Mouse (Mus musculus) kidney, adult 2 months (tissue): ENCODE measurements at regions not wholly inside any gene's neighbourhood (a gene's known extent, or its start where the extent isn't known, plus 50 kb on each side); places are given as distances from the start of the nearest gene placed in this dataset.

ENCODE experiments used
- DNase-seq: peaks from one replicate; pipeline ENCODE4 v3.0.0; 2021
- H3K27ac ChIP-seq: fragments of 200-500 bp; 2 replicates; pipeline ENCODE4 v1.5.1; 2012; ENCODE audit warnings: low read depth, low read length, control low read depth, inconsistent platforms; ENCODE audit not compliant: insufficient read depth
- H3K27me3 ChIP-seq: fragments of 200-500 bp; replicated peaks from 2 replicates; pipeline ENCODE4 v1.6.1; 2012; ENCODE audit warnings: mild to moderate bottlenecking, moderate library complexity, low read length, inconsistent platforms; ENCODE audit not compliant: control insufficient read depth, insufficient read depth
- H3K36me3 ChIP-seq: fragments of 200-500 bp; 2 replicates; pipeline ENCODE4 v1.6.1; 2012; ENCODE audit warnings: mild to moderate bottlenecking, moderate library complexity, low read length, inconsistent platforms; ENCODE audit not compliant: control insufficient read depth, insufficient read depth
- H3K4me1 ChIP-seq: fragments of 200-500 bp; 2 replicates; pipeline ENCODE4 v1.6.1; 2011; ENCODE audit warnings: low read length; ENCODE audit not compliant: control insufficient read depth, insufficient read depth
- H3K4me3 ChIP-seq: fragments of 200-500 bp; 2 replicates; pipeline ENCODE4 v1.5.1; 2011; ENCODE audit warnings: mild to moderate bottlenecking, low read depth, low read length, control low read depth; ENCODE audit not compliant: insufficient read depth
- CTCF ChIP-seq: fragments of 200-500 bp; conservative IDR thresholded peaks from 2 replicates; pipeline ENCODE4 v1.5.1; 2011; ENCODE audit warnings: low read depth, mild to moderate bottlenecking, control low read depth, low read length, moderate library complexity, mixed read lengths; ENCODE audit not compliant: insufficient read depth, insufficient read length
- POLR2A ChIP-seq: fragments of 200-500 bp; IDR thresholded peaks from one replicate; pipeline ENCODE4 v1.6.1; 2011; ENCODE audit warnings: low read depth, low read length, control low read depth
- WGBS: fragments of 180-500 bp; shearing (Covaris S2); methylation state at CpG from one replicate; pipeline ENCODE4 v1.1.7; 2018; 5-methylcytosine and 5-hydroxymethylcytosine counted together

DNA sequence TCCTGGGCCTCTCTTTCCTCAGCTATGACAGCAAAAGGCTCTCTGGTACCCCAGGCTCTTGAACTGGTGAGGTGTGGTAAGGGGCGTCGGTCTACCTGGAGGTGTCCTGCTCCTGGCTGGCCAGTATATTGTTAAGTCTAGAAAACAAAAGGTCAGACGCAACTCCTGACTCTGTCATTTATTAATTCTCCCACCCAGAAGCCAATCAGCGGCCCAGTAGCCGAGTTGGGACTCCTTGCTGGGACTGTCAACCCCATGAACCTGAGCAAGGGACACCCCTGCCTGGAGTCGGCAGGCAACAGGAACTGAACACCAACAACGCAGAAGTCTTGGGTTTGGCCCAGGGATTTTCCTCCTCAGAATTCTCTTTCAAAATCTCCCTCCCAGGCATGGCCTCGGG is 71.1 kb upstream of the Tle3 start:
- TF ChIP-seq POLR2A (no peak), CTCF (no peak)
- Histone ChIP-seq H3K36me3 (no peaks in the 10 kb centered on the region), H3K27me3 (no peaks in the 10 kb centered on the region), H3K4me1 (peaks cover 10% of the 10 kb centered on the region; the same call in 1 of the 2 replicates), H3K27ac (no peak overlapping the region), H3K4me3 (no peak overlapping the region)
- peak; percentile 64 for DNase-seq
- 59% methylated on average over 8 of the region's 8 CpGs for WGBS

- Histone ChIP-seq H3K27me3 (no peaks in the 10 kb centered on the region), H3K36me3 (no peaks in the 10 kb centered on the region), H3K4me3 (no peak overlapping the region), H3K27ac (no peak overlapping the region), H3K4me1 (peaks cover 20% of the 10 kb centered on the region; the same call in 1 of the 2 replicates)
- TF ChIP-seq CTCF = no peak
- TF ChIP-seq POLR2A = no peak
- 45% methylated on average over 5 of the region's 5 CpGs for WGBS
- DNase-seq = no peak
Measured at GRCm38 (mm10) chr9:61302724-61303123, 69.4 kb upstream of the Tle3 start.

DNA sequence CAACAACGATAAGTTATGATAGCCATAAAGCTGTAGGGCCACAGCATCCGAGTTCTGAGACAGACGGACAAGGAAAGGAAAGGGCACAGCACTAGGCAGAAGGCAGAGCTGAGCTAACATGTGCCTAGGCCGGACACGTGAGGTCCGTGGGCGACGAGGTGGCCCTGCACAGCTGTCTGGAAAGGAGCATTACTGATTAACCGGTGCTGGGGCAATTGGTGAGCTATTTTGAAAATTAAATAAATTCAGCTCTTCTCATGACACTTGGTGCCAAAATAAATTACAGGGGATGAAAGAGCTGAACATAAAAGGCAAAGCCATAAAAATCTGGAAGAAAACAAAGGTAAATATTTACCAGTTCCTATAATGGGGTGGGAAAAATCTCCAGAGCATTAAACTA is 65.9 kb upstream of the Tle3 start:
- peak; percentile 96 for DNase-seq
- WGBS = 41% methylated on average over 9 of the region's 9 CpGs
- H3K4me3 ChIP-seq = no peak overlapping the region

DNA sequence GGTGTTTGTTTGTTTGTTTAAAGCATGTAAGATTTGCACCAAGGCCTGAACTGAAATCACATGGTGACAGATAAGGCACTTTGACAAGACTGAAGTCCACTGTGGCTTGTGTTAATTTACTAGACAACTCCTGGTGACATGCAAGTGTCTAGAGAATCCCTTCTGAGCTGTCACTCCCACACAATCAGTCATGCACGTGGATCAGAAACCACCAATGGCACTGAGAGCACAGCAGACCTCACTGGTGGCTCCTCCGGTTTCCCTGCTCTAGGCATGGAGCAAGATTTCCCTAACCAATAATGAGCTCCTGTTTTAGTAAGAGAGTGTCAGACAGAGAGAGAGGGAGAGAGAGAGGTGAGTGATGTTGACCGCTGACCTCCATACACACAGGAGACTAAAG is 63.1 kb upstream of the Tle3 start:
- peaks cover 25% of the 10 kb centered on the region; the same call in 1 of the 2 replicates for H3K4me1 ChIP-seq
- no peaks in the 10 kb centered on the region for H3K27me3 ChIP-seq
- H3K4me3 ChIP-seq = no peak overlapping the region
- no peak for DNase-seq
- H3K36me3 ChIP-seq = no peaks in the 10 kb centered on the region
- TF ChIP-seq POLR2A (no peak), CTCF (no peak)
- H3K27ac ChIP-seq = no peak overlapping the region
- WGBS = 87% methylated on average over 3 of the region's 3 CpGs

More for the DNA sequence above, 65.9 kb upstream of the Tle3 start:
- no peaks in the 10 kb centered on the region for H3K27me3 ChIP-seq
- TF ChIP-seq CTCF (no peak), POLR2A (no peak)
- peaks cover 25% of the 10 kb centered on the region; the same call in 1 of the 2 replicates for H3K4me1 ChIP-seq
- H3K27ac ChIP-seq = peak overlapping the region; percentile 72; the same call in 1 of the 2 replicates
- H3K36me3 ChIP-seq = no peaks in the 10 kb centered on the region

DNA sequence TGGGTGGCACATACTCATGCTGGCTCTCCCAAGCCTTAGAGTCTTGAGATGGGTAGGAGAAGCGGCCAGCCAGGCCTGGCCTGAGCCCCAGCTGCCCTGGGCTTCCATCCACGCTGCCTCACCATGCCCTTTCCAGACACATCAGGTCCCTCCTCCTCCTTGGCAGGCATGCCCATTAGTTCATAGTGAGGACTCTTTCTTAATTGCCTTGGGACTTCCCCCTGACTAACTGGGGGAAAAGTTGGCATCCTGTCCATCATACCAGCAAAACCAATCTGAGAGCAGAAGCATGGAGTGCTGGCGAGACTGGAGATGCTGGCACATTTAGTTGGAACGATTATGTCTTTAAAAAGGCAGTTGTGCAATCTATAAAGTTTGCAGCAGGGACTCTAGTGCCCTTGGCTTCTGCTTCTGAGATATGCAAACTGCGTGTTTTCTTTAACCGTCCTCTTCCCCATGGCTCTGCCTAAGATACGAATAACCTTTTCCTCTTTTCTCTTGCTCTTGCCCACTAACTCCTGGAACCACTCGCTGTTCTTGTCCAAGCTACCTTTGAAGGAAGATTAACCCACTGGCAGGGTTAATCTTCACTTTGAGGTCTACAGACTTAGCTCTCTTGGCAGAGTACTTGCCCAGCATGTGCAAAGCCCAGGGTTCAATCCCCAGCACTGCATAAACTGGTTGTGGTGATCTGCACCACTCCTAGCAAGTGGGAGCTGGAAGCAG is 62.2 kb upstream of the Tle3 start:
- no peak overlapping the region for H3K4me3 ChIP-seq
- 69% methylated on average over 8 of the region's 8 CpGs for WGBS
- H3K4me1 ChIP-seq = peaks cover 30% of the 10 kb centered on the region; the same call in 1 of the 2 replicates
- peak; percentile 79 for DNase-seq
- no peaks in the 10 kb centered on the region for H3K27me3 ChIP-seq
- no peak for TF ChIP-seq CTCF
- TF ChIP-seq POLR2A = no peak
- no peaks in the 10 kb centered on the region for H3K36me3 ChIP-seq
- H3K27ac ChIP-seq = peak overlapping the region; percentile 51; the same call in 1 of the 2 replicates

DNA sequence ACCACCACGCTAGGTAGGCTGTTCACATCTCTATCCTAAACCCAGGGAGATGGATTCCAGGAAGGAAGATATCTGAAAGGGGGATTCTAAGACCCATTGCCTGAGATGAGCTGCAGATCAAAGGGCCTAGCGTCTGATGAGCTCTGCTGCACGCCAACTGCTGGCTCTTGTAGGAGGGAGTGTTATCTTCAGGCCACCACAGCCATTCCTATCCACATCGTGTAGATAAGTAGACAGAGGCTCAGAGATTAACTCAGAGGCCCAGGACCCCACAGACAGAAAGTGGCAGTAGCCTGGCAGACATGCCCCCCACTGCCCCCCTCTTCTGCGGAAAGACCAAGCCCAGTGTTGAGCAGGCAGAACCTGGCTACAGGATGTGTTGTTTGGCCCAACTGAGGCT is 61.6 kb upstream of the Tle3 start:
- Histone ChIP-seq H3K4me1 (peaks cover 30% of the 10 kb centered on the region; the same call in 1 of the 2 replicates), H3K4me3 (no peak overlapping the region), H3K27me3 (no peaks in the 10 kb centered on the region), H3K27ac (peak overlapping the region; percentile 51; the same call in 1 of the 2 replicates), H3K36me3 (no peaks in the 10 kb centered on the region)
- WGBS = 87% methylated on average over 5 of the region's 5 CpGs
- no peak for TF ChIP-seq POLR2A
- DNase-seq = no peak

- TF ChIP-seq CTCF (no peak), POLR2A (no peak)
- Histone ChIP-seq H3K36me3 (no peaks in the 10 kb centered on the region), H3K27ac (no peak overlapping the region), H3K4me1 (peaks cover 25% of the 10 kb centered on the region; the same call in 1 of the 2 replicates), H3K27me3 (no peaks in the 10 kb centered on the region), H3K4me3 (no peak overlapping the region)
- peak; percentile 42 for DNase-seq
- WGBS = 65% methylated on average over 5 of the region's 5 CpGs
Measured at GRCm38 (mm10) chr9:61311604-61312003, 60.6 kb upstream of the Tle3 start.

DNA sequence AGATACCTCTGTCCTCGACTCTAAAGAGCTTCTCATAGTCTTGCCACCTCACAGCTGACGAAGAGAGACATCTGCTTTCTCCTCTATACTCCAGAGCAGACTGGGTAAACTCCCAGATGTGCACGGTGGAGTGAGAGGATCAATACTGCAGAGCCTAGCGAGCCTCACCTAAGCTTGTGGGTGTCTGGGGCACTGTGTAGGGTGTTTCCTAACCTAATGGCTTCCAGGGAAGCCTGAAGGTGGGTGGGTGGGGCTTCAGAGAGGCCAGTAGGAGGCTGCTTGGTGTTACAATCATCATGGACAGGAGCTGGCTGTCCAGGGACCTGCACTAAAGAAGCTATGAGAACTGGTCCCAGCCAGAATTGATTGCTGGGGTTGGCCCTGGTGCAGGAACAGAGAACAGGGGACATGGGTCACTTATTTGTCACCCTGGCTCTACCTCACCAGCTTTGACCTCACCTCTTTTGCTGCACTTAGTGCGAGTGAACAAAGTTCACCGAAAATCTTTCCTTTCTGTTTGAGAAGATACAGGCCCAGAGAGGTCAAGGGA is 57.5 kb upstream of the Tle3 start:
- peaks cover 8% of the 10 kb centered on the region; the same call in 1 of the 2 replicates for H3K4me1 ChIP-seq

More for the DNA sequence above, 57.5 kb upstream of the Tle3 start:
- no peak overlapping the region for H3K4me3 ChIP-seq
- WGBS = 70% methylated on average over 6 of the region's 6 CpGs
- DNase-seq = no peak
- H3K36me3 ChIP-seq = no peaks in the 10 kb centered on the region
- no peaks in the 10 kb centered on the region for H3K27me3 ChIP-seq
- no peak for TF ChIP-seq CTCF
- TF ChIP-seq POLR2A = no peak
- no peak overlapping the region for H3K27ac ChIP-seq
